ENCODE assay signal across 8 mouse cellular contexts in genomic region chr12:31895888-31896287, GRCm38 (mm10). TPM values are rescaled to one million over a fixed set of nuclear protein-coding genes. Genes with fewer than 3 reads are reported as not detected.
DNase-seq lines count a peak whose midpoint lies in the region; ATAC-seq lines count a peak whose summit lies in the region.

No protein-coding gene starts in this region.

- H3K9me3 ChIP-seq in hindbrain, embryonic 16.5 days (ENCODE audit: control insufficient read depth, low read length): no peaks in the 10 kb centered on the region
- H3K9me3 ChIP-seq in intestine, embryonic 16.5 days (ENCODE audit: control insufficient read depth, low read length): no peaks in the 10 kb centered on the region

- no peak overlapping the region for H3K27ac ChIP-seq in hindbrain, embryonic 16.5 days (ENCODE audit: low read depth, low read length)
- no peak overlapping the region for H3K27ac ChIP-seq in intestine, embryonic 16.5 days (ENCODE audit: low read length)

- 19% methylated on average over 2 of the region's 2 CpGs for WGBS in hindbrain, embryonic 16.5 days
- 22% methylated on average over 2 of the region's 2 CpGs for WGBS in intestine, embryonic 16.5 days

- DNase-seq in brain, adult 2 months (ENCODE audit: low read depth, low spot score): peak; percentile 93
- DNase-seq in embryo, embryonic 10 days (ENCODE audit: low spot score): peak; percentile 47
- DNase-seq in lung, postnatal 25 days (ENCODE audit: low spot score): peak; percentile 52
- no peak for DNase-seq in testis, postnatal 14 days (ENCODE audit: low spot score)
- DNase-seq in kidney, adult 8-10 months: no peak
- no peak for DNase-seq in kidney, adult 11 months

- peaks cover 18% of the 10 kb centered on the region for H3K4me1 ChIP-seq in hindbrain, embryonic 16.5 days (ENCODE audit: control insufficient read depth, insufficient read depth, low read depth, low read length)
- H3K4me1 ChIP-seq in intestine, embryonic 16.5 days (ENCODE audit: control insufficient read depth, insufficient read depth, low read length): no peaks in the 10 kb centered on the region

- H3K9ac ChIP-seq in hindbrain, embryonic 16.5 days (ENCODE audit: low read depth, low read length): no peak overlapping the region
- no peak overlapping the region for H3K9ac ChIP-seq in intestine, embryonic 16.5 days (ENCODE audit: low read depth, low read length)

- H3K4me2 ChIP-seq in hindbrain, embryonic 16.5 days (ENCODE audit: low read length): no peak overlapping the region
- no peak overlapping the region for H3K4me2 ChIP-seq in intestine, embryonic 16.5 days (ENCODE audit: low read depth, low read length)

- H3K27me3 ChIP-seq in hindbrain, embryonic 16.5 days (replicated peaks; ENCODE audit: control insufficient read depth, insufficient read depth, low read length): no peaks in the 10 kb centered on the region
- H3K27me3 ChIP-seq in intestine, embryonic 16.5 days (replicated peaks; ENCODE audit: control insufficient read depth, insufficient read depth, low read length): no peaks in the 10 kb centered on the region

- no peak overlapping the region for H3K4me3 ChIP-seq in hindbrain, embryonic 16.5 days (ENCODE audit: low read length)
- H3K4me3 ChIP-seq in intestine, embryonic 16.5 days (ENCODE audit: low read length): no peak overlapping the region

- peak; percentile 79 for ATAC-seq in hindbrain, embryonic 16.5 days
- no peak; the same call in 1 of the 2 replicates for ATAC-seq in intestine, embryonic 16.5 days

- H3K36me3 ChIP-seq in hindbrain, embryonic 16.5 days (ENCODE audit: control insufficient read depth, insufficient read depth, low read length): no peaks in the 10 kb centered on the region
- H3K36me3 ChIP-seq in intestine, embryonic 16.5 days (ENCODE audit: control insufficient read depth, insufficient read depth, low read length): no peaks in the 10 kb centered on the region

RNA-seq across cellular contexts. Expression of gene Hbp1, which starts 54.4 kb away (rescaled TPM):
- polyA plus RNA-seq in hindbrain, embryonic 16.5 days (2015; fragmentation: Nextera tagmentation; extraction: Ambion mirVana): 39.1 and 44.7 TPM in 2 replicates
- polyA plus RNA-seq in intestine, embryonic 16.5 days (2015; fragmentation: Nextera tagmentation; extraction: Ambion mirVana): 82.1 and 82.8 TPM in 2 replicates

Comparison
In these comparisons a context has a peak if more than half of its experiments do, and no peak if none do; other contexts are left out.
1. DNase-seq: peak in brain, adult 2 months (single experiment), embryo, embryonic 10 days (single experiment) and lung, postnatal 25 days (single experiment); none in testis, postnatal 14 days (single experiment), kidney, adult 8-10 months (0 of 2) and kidney, adult 11 months (single experiment).